Mouse (Mus musculus) thymus, postnatal 0 days (tissue): ENCODE measurements around the gene Nek6. TPM values are rescaled to one million over a fixed set of nuclear protein-coding genes. Genes with fewer than 3 reads are reported as not detected.

Experiments
- DNase-seq: peaks from one replicate; pipeline ENCODE4 v3.0.0-alpha.2; 2015; ENCODE audit warnings: low spot score
- polyA plus RNA-seq: library from polyadenylated mRNA; unstranded; fragments of >200 nt; fragmentation: Nextera tagmentation; extraction: Ambion mirVana; gene quantifications from 2 replicates; pipeline ENCODE4 v1.2.1, GENCODE M21; 2015

Nek6 gene
- polyA plus RNA-seq, 1 experiment from 2014 or later, result 13.4 TPM

DNA sequence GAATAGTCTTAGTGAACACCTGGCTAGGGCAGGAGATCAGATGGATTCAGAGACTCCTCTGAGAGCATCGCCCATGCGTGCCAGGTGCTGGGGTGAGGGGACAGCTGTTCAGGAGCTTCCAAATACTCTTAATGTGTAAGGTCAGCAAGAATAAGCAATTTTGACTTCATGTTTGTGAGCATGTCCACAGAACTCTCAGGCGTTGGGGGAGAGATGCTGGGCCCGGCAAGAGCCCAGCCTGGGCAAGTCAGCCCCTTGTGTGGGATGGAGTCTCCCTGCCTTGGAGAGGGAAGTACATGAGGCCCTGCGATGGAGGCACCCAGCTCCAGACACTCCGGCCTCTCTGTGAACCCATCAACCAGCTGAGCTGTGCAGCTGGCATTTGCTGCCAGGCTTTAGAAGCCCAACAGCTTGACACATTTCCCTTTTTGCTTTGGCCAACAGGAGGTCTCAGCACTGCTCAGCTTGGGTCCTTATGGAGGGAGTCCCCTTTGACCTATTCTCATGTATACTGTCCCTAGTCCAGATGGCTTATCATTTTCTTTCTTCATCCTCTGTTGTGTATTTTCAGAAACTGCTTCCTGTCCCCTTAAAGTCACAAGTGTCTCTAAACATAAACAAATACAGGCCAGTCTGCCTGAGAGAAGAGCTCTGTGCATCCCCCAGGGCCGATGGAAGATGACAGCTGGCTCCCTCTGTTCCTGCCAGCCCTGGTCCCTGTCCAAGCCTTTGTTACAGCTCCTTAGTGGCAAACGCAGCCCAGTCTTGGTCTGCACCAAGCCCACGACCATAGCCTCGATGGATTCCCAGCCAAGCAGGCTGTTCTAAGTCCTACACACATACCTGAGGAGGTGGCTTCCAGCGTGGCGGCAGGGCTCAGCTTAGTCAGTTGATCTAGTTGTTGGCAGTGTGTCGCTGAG is 67.4 kb downstream of the Nek6 start:
- DNase-seq, result no peak

DNA sequence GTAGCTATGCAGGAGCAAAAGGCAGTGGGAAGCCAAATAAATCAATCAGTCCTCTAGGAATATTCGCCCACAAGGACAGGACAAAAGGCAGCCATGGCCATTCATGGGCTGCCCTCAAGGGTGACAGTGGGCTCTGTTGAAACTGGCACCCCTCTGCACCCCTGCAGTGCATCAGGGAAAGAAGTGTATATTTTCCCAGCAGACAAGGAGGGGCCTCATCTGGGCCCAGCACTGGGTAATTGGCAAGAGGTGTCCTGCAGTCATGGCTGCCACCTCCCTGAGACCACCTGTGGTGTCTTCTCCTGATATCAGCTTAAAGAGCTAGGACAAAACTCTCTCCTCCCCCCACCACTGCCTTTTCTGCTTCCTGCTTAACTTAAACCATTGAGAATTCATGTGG is 68.1 kb downstream of the Nek6 start:
- DNase-seq, result no peak

DNA sequence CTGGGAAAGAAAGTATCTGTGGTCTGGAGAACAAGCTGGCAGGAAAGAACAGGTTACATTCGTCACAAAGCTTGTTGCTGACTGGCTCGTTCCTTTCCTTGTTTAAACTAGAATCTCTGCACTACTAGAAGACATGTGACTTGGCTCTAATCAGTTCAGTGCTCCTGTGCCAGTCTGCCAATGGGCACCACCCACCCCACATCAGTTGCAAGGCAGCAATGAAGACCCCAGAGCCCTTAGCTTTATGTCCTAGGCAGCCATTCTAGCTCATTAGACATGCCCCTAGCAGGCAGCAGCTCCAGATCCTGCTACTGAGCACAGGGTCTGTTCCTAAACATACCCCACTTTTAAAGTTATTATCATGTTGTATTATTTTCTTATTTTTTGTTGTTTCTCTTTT is 72.5 kb downstream of the Nek6 start:
- no peak for DNase-seq

DNA sequence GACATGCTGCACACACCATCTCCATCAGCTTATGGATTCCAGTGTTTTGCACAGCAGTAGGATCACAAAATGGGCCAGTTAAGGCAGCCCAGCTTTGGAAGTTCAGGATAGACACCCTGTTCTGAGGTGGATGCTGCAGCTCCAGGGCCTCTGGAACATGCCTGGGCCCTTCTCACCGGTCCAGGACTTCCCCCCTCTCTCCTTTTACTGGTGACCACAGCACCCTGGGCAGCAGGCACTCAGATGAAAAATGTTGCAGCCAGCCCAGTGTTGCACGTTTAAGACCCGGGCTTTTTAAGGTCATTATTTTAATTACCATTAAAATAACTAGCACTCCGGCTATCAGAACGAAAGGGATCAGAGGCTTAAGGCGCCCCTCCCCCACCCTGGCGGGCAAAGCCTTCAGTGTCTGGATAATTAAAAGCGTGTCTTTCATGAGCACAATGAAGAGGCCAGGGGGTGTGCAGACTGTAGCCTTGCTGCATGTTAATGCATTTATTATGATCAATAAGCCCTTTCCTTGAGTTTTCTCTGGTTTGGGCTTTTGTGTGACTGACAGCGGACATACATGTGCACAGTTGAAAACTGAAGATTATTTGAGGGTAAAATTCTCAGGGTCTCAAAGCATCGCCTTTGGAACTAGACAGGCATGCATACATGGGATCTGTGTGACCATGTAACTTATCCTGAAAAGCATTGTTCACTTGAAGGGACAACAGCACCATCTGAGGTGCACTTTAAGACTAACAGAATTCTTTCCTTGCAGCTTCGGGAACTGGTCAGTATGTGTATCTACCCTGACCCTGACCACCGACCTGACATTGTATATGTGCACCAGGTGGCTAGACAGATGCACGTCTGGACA is 73.3 kb downstream of the Nek6 start:
- DNase-seq, result no peak

DNA sequence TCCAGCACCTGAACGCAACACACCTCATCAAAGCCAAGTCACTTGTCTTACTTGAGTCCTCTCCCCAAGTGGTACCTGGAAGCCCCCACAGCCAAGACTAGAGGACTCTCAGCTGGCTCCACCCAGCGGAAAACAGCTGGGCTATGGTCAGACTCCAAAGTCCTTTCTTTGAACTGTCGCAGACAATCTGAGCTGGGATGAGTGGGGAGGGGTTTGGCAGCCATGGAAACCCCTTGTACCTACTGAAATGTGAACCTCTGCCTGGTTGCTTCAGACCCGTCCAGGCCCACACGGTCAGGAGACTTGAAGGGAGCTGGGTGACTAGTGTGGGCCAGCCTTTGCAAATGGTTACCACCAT is 73.9 kb downstream of the Nek6 start:
- DNase-seq, result no peak

DNA sequence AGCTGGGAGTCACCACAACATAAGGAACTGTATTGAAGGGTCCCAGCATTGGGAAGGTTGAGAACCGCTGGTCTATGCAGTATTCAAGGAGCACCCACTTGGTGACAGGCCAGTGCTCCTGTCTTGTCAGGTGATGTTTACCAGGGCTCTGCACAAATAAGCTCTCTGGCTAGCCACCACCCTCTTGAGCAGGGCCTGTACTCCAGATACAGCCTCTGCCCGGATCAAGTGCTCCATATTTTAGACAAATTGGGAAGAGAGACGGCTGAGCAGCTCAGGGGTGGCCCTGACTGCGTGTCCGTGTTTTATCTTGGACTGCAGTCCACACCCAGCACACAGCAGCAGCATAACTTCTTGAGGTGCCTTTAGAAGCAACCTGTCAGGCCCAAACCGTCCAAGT is 75.3 kb downstream of the Nek6 start:
- DNase-seq, result no peak

DNA sequence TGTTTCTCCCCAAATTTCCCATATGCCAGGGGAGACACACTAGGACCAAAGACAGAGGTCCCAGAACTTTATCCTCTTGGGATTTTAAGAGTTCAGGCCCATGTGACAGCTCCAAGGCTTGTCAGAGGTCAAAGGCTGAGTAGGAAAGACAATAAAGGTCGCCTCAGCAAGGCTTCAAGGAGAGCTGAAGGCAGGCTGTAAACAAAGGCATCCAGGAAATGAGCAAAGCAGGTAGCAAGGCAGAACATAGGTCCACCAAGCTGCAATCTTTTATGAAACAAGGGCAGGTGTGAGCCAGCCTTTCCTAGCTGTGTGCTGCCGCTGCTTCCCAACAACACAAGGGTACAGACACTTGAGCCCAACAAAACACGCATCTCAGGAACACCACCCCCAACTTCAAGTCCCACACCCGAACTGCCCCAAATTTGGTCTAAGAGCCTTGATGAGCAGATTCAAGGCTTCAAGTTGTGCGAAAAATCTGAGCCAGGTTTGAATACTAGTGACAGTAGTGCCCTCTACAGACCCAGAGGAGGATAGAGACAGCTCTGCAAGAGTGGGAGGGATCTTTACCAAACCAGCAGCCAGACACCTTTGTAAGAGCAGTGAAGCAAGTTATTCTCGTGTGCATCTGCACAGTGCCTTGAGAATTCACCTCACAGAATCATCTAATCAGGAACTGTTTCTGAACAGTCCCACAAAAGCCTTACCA is 80.5 kb downstream of the Nek6 start:
- DNase-seq, result no peak

DNA sequence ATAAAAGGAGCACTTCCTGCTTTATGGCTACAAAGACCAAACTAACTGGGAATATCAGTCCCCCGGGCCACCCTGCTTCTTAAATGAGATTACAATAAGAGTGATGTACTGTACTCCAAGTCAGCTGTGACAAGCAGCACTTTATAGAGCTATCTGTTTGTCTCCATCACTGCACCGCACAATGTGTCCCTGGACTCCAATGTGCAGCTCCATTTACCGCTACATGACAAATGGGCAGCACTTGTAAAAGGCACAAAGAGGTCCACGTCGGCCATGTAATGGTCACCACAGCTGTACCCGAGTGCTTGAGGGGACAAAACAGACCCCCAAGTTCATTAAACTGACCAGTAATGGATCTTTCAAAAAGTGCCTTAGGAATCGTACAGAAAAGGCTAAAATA is 83.4 kb downstream of the Nek6 start:
- no peak for DNase-seq

DNA sequence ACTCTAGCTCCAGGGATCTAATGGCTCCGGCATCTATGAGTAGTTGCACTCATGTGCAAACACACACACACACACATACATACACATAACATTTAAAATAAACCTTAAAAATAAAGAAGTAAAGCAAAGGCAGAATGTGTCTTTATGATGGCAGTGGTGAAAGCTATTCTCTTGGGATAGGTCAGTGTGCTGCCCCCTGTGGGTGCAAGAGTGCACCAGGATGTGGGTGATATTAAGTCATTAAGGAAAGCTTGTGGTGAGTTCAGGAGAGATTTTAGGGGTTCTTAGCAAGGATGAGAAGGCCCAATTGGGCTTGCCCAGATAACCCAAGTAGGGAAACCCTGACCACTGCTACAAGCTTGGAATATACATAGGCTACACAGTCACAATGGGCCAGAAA is 86.5 kb downstream of the Nek6 start:
- no peak for DNase-seq

DNA sequence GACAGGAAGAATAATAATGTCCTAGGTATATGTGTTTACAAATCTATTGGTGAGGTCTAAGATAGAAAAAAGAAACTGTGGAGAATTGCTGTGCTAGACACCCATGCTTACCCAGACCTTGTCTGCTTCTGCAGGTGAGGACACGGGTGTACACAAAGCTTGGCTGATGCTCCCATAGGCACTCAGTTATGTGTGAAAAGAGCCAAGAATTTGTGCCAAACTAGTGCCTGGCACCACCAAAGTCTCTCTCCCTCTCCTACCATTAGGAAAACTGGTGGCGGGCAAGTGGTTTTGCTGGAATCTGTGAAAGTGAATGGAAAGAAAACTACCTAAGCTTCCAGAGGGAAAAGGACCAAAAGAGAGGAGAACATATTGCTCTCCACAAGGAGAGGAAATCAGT is 87.0 kb downstream of the Nek6 start:
- no peak for DNase-seq

DNA sequence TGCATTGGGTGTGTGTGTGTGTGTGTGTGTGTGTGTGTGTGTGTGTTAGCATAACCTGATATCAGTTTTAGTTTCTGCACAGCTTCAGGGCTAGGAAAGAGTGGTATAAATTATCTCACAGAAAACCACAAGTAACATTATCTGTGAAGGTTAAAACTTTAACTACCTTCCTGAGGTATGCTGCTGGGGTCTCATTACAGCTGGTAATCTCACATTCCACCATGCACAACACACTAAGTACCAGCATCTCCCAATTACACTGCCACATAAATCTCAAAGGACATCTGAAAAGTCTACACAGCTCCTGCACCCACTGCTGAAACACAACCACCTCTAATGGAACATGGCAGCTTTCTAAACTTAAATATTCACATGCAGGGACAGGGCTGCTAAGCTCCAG is 89.4 kb downstream of the Nek6 start:
- no peak for DNase-seq

DNA sequence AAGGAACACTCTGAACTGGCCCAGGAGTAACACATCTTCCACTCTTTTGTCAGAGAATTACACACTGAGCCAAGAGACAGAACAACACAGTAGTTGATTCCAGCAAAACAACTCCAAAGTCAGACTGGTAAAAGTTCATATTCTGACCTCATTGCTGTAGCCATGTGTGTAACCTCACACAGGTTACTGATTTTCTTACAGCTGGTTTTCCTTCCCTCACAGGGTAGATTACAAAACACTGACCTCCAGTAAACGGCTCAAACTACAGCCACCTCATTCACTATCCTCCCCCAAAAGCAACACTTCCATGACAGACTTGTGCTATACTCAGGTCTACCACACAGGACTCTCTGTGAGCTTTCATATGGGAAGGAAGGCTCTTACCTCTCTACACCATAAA is 96.3 kb downstream of the Nek6 start:
- no peak for DNase-seq

DNA sequence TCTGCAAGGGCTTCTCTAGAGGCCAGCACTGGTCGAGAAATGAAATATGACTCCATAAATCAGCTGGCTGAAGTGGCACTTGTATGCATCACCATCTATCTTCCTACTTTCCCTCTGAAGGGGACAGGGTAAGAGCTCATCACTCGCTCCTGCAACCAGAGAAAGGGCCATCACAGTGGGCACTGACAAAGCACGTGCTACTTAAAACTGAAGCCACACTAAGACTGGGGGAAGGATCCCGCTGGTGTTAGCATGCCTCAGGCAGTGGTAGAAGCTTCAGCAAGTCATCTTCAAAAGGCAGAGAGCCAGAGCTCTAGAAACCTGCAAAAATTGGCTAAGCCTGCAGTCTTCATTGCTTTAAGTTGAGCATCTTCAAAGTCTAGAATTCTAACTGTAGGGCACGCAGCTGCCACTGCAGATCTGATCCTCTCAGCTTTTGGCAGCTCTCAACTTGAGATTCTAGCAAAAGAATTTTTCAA is 97.4 kb downstream of the Nek6 start:
- DNase-seq, result no peak

DNA sequence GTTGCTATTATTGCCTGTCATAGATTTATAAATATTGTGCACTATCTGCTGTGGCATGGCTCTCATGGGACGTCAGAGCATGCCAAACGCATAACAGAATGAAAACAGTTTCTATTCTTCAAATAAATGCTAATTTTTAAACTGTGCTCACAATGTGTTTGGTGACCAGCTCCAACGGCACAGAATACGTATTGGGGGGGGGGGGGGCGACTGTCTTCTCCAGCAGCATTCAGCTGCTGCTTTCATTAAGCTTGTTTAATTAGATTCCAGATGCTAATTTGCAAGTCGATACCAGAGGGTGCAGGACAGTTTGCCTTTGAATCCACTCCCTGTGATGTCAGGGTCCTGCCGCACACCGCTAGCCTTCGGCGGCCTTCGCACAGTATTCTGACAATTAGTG is 97.9 kb downstream of the Nek6 start:
- DNase-seq, result no peak

DNA sequence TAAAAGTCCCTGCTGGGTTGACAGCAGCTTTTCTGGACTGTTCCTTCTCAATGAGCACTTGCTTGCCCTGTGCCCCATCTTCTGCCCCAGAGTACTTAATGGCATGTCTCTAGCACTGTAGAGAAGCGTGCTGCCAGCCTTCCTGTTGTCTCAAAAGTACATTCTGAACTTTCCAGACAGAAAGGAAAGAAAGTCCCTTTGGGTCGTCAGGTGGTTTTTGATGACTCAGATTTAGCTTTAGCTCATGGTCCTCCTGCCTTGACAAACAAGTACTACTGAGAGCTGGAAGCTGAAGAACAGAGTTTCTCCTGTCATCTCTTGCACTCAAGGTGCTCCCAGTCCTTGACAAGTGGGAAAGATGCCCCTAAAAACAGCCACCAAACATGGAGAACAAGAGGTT is 98.7 kb downstream of the Nek6 start:
- no peak for DNase-seq

DNA sequence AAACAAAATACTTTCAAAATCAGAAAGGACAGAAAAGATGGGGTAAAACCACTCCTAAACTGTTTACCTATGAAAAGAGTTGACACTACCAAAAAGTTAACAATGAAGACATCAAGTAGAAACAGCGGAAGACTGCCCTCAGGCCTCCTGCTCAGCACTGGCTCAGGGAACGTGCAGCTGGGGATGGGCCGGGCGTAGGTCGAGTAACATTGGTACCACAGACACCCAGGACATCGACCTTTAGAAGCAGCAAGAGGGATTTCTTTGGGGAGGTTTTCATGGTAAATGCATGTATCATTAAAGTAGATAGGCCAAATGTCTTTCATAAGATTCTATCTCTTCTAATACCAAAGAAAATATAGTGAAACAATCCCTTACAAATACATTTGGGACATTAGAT is 101.2 kb downstream of the Nek6 start:
- no peak for DNase-seq

DNA sequence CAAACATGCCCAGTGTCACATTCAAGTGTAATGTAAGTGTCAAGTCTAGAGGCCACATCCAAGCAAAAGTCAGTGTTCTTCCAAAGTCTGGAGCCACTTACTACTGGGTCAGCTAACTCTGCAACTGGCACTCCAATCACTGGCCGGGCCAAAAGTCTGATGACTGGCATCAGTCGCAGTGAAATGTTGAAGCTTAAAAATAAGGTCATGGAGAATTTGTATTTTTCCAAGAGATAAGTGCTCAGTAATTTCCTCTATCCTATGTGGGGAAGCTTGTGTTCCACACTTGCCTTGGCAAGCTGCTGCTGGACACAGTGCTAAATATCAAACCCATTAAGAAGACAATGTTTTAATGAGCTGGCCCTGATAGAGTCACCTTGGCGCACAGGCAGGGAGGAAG is 102.1 kb downstream of the Nek6 start:
- DNase-seq, result no peak

DNA sequence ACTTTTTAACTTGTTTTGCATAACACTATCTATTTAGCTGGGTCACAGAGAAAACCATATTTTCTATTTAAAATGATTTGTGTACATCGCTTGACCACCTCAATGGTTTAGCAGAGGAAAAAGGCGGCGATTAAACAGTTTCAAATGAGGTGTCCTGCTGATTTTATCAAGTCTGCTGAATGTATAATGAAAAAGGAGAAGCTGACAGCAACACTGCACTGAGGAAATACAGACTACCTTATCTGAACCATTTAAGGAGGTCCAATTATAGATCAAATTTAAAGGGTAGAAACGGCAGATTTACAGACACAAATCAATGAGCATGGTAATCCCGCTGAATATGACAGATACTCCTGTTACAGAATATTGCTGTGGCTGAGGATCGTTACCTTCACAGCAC is 103.0 kb downstream of the Nek6 start:
- DNase-seq, result no peak

DNA sequence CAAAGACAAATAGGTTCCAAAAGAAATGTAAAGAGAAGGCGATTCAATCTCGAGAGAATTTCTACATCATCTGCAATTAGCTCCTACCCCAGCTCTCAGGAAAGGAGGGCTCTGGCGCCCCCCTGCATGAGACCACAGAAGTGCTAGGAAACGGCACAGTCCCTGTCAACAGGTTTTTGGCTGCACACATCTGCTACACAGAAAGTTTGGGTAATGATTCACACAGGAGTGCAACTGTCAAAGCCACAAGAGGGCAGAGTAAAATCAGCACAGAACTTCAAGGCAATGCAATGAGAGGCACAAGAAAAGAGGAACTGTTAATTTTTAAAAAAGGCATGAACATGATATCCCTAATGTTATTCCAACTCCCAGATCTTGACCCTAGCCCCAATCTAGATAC is 104.6 kb downstream of the Nek6 start:
- DNase-seq, result peak; percentile 46

DNA sequence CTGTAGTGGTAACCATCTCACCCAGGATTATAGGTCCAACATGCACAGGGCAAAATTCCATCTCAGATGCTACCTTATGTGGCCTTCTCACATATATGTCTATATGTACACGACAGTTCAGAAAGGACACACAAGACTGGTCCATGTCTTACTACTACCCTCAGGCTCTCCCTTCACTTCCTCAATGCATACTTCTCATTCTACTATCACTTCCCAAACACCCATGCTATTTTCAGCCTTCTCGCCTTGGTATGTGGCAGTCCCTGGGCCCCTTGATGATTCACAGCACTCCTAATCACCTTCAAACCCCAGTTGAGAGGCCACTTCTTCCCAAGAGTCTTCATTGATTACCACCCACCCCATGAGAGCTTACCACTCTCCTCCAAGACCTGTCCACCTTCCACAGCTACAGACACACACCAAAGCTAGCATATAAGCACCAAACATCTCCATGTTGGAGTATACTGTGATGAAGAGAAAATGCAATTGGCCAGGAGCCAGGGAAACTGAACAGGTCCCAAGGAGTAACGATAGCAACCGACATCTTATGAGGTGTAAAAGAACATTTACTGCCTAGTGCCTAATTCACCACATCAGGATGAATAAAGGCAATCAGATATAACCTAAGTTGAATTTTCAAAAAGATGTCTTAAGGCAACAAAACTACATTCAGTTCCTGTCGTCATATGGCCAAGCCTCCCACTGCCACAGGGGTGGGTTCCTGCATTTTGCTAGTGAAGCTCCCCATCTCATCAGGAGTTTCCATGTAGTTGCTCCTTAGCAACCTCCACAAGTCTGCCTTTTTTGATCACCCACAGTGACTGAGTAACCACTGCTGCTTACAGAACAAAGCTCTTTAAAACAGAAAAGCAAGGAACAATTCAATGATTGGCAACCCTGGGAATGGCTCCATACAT is 105.8 kb downstream of the Nek6 start:
- no peak for DNase-seq

DNA sequence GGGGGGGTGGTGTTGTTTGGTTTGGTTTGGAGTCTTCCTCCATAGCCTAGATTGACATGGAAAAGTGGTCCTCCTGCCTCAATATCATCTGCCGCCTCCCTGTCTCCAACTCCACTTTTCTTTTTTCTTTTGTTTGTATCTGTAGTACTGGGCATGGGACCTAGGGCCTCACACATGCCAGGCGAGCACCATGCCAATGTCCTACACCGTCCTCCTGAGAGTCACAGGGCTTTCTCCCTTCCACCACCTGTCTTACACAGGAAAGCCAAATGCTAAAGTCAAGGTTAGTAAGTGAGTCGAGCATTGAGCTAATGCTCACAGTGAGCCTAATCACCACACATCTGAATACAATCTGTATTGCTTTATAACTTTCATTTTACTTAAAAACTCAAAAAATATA is 108.3 kb downstream of the Nek6 start:
- no peak for DNase-seq
